Mouse (Mus musculus) limb, embryonic 12.5 days (tissue): ENCODE results near the gene Atp7b. TPM values are rescaled to one million over a fixed set of nuclear protein-coding genes. Genes with fewer than 3 reads are reported as not detected.

Experiments used
- ATAC-seq: fragments of 200-750 bp; cut with Nextera tagmentation; 2 replicates; pipeline ENCODE4 v1.8.0; 2017; ENCODE audit warnings: low read depth, moderate TSS enrichment; ENCODE audit not compliant: insufficient number of reproducible peaks, insufficient read depth, low FRiP score, low TSS enrichment
- H3K27ac ChIP-seq: fragments of 300-500 bp; sonication (generic); 2 replicates; pipeline ENCODE4 v1.5.1; 2016; ENCODE audit warnings: mild to moderate bottlenecking, moderate library complexity
- H3K27me3 ChIP-seq: fragments of 300-500 bp; sonication (generic); 2 replicates; pipeline ENCODE4 v1.6.1; 2016; ENCODE audit warnings: mild to moderate bottlenecking, moderate library complexity
- H3K36me3 ChIP-seq: fragments of 300-500 bp; sonication (generic); 2 replicates; pipeline ENCODE4 v1.6.1; 2016; ENCODE audit warnings: mild to moderate bottlenecking, moderate library complexity
- H3K4me1 ChIP-seq: fragments of 300-500 bp; sonication (generic); replicated peaks from 2 replicates; pipeline ENCODE4 v1.6.1; 2016
- H3K4me2 ChIP-seq: fragments of 300-500 bp; sonication (generic); 2 replicates; pipeline ENCODE4 v1.6.1; 2016; ENCODE audit warnings: mild to moderate bottlenecking, moderate library complexity
- H3K4me3 ChIP-seq: fragments of 300-500 bp; sonication (generic); replicated peaks from 2 replicates; pipeline ENCODE4 v1.5.1; 2016; ENCODE audit warnings: mild to moderate bottlenecking
- H3K9ac ChIP-seq: fragments of 300-500 bp; sonication (generic); replicated peaks from 2 replicates; pipeline ENCODE4 v1.6.1; 2016; ENCODE audit warnings: mild to moderate bottlenecking, moderate library complexity
- H3K9me3 ChIP-seq: fragments of 300-500 bp; sonication (generic); 2 replicates; pipeline ENCODE4 v1.6.1; 2016; ENCODE audit warnings: mild to moderate bottlenecking, moderate library complexity
- WGBS: fragments of 180-500 bp; shearing (Covaris S2); methylation state at CpG from one replicate; pipeline ENCODE4 v1.1.7; 2016; 5-methylcytosine and 5-hydroxymethylcytosine counted together
- polyA plus RNA-seq: library from polyadenylated mRNA; unstranded; fragments of >200 nt; fragmentation: Nextera tagmentation; extraction: Ambion mirVana; gene quantifications from 2 replicates; pipeline ENCODE4 v1.2.1, GENCODE M21; 2016

Atp7b gene
- polyA plus RNA-seq, 1 experiment from 2014 or later: 0.97 TPM

GRCm38 (mm10) chr8:21969475-21969874 lies 90.6 kb downstream of the Atp7b start, which contains the start of gene Ccdc70:
Ccdc70 (plus strand) TSS chr8:21969775.
- 94% methylated on average over 3 of the region's 3 CpGs for WGBS
- no peaks in the 10 kb centered on the region for H3K4me1 ChIP-seq
- no peak within 1 kb of the TSS for H3K9ac ChIP-seq
- no peak within 1 kb of the TSS for H3K27ac ChIP-seq
- H3K36me3 ChIP-seq: no peaks in the 10 kb centered on the region
- H3K4me2 ChIP-seq: no peak within 1 kb of the TSS
- H3K9me3 ChIP-seq: no peaks in the 10 kb centered on the region
- no peaks in the 10 kb centered on the region for H3K27me3 ChIP-seq
- H3K4me3 ChIP-seq: no peak within 1 kb of the TSS
- no peak for ATAC-seq

GRCm38 (mm10) chr8:21966646-21967045 lies 93.5 kb downstream of the Atp7b start:
- Histone ChIP-seq H3K4me3 (no peak overlapping the region), H3K27ac (no peak overlapping the region), H3K27me3 (no peaks in the 10 kb centered on the region), H3K4me1 (no peaks in the 10 kb centered on the region), H3K9me3 (no peaks in the 10 kb centered on the region), H3K9ac (no peak overlapping the region), H3K4me2 (no peak overlapping the region), H3K36me3 (no peaks in the 10 kb centered on the region)
- ATAC-seq: no peak
- WGBS: 74% methylated on average over 1 of the region's 1 CpGs

DNA sequence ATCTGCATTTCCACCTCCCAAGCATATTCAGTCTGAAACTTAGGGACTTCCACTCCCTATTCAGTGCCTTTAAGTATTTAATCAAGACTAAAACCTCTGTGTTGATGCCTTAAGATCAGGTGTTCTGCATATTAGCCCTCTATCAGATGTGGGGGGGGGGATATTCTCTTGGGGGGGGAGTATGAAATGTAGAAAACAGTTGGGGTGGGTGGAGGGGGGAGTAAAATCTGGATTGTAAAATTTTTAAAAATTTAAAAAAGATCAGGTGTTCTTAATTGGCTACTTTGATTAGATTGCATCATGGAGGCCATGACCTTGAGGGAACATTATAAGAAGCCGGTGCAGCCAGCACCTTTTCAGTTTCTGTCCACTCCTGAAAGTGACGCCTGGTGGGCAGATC lies 101.7 kb downstream of the Atp7b start, which contains the start of gene Fam90a1a:
Gene Fam90a1a, plus strand, starts transcription at position 301 of the 400 bp plus-strand sequence.
- Histone ChIP-seq H3K27ac (no peak within 1 kb of the TSS), H3K4me1 (no peaks in the 10 kb centered on the region), H3K4me3 (no peak within 1 kb of the TSS), H3K9me3 (no peaks in the 10 kb centered on the region), H3K36me3 (no peaks in the 10 kb centered on the region), H3K4me2 (no peak within 1 kb of the TSS), H3K27me3 (no peaks in the 10 kb centered on the region), H3K9ac (no peak within 1 kb of the TSS)
- WGBS: 86% methylated on average over 2 of the region's 2 CpGs
- no peak for ATAC-seq

DNA sequence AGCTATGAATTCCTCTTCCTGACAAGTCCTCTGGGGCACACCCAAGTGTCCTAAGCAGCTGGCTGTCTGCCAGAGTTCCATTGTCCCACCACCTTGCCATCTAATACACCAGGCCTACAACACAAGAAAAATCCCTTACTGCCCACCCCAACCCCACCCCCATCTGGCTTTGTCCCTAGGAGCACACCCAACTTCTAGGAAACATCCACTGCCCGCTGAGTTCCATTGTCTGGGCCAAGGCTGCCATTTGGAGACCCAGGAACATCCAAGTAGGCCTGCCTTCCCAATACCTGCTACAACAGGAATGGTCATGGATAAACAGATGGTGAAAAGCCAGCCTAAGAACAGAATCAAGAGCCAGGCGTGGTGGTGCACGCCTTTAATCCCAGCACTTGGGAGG lies 103.8 kb downstream of the Atp7b start:
- H3K4me2 ChIP-seq: no peak overlapping the region
- no peak overlapping the region for H3K9ac ChIP-seq
- H3K9me3 ChIP-seq: no peaks in the 10 kb centered on the region
- no peaks in the 10 kb centered on the region for H3K4me1 ChIP-seq
- no peaks in the 10 kb centered on the region for H3K27me3 ChIP-seq
- H3K27ac ChIP-seq: no peak overlapping the region
- no peak for ATAC-seq
- 85% methylated on average over 3 of the region's 3 CpGs for WGBS
- H3K4me3 ChIP-seq: no peak overlapping the region
- no peaks in the 10 kb centered on the region for H3K36me3 ChIP-seq

DNA sequence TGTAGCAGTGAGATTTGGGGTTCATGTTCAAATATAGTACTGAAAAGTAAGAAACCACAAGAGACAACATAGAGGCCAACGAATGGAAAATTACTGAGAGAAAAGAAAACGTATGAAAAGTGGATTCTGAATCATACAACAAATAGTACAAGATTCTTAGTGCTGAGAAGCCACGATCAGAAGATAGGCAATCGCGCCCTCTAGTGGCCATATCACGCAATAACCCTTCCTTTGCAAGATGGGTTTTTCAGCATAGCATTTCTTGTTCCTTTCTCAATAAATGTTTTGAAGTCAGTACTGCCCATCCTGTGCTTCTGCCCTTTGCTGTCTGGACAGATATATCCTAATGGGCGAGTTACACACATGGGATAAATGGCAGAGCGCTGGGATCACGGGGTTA lies 104.8 kb downstream of the Atp7b start:
- Histone ChIP-seq H3K9me3 (no peaks in the 10 kb centered on the region), H3K4me3 (no peak overlapping the region), H3K4me1 (no peaks in the 10 kb centered on the region), H3K4me2 (no peak overlapping the region), H3K27ac (no peak overlapping the region), H3K9ac (no peak overlapping the region), H3K27me3 (no peaks in the 10 kb centered on the region), H3K36me3 (no peaks in the 10 kb centered on the region)
- ATAC-seq: no peak
- 7% methylated on average over 9 of the region's 9 CpGs for WGBS

GRCm38 (mm10) chr8:21947311-21948017 lies 112.6 kb downstream of the Atp7b start:
- H3K9me3 ChIP-seq: no peaks in the 10 kb centered on the region
- no peak overlapping the region for H3K9ac ChIP-seq
- H3K36me3 ChIP-seq: no peaks in the 10 kb centered on the region
- ATAC-seq: no peak
- H3K4me1 ChIP-seq: no peaks in the 10 kb centered on the region
- WGBS: 82% methylated on average over 9 of the region's 9 CpGs
- H3K4me3 ChIP-seq: no peak overlapping the region
- H3K27ac ChIP-seq: no peak overlapping the region
- no peak overlapping the region for H3K4me2 ChIP-seq
- H3K27me3 ChIP-seq: no peaks in the 10 kb centered on the region

- Histone ChIP-seq H3K36me3 (no peaks in the 10 kb centered on the region), H3K27ac (no peak within 1 kb of the TSS), H3K4me2 (no peak within 1 kb of the TSS), H3K9ac (no peak within 1 kb of the TSS), H3K4me3 (no peak within 1 kb of the TSS), H3K4me1 (no peaks in the 10 kb centered on the region), H3K27me3 (no peaks in the 10 kb centered on the region), H3K9me3 (no peaks in the 10 kb centered on the region)
- ATAC-seq: no peak
- WGBS: 83% methylated on average over 6 of the region's 6 CpGs
Observed at GRCm38 (mm10) chr8:21946462-21946861, 113.6 kb downstream of the Atp7b start, which contains the start of gene Defb13. Defb13 (plus strand) TSS chr8:21946762.

Other genes with a start within 250 kb of the Atp7b start
- gene Defb50, start 236.8 kb downstream of the Atp7b start, polyA plus RNA-seq: not detected in 2 replicates
- gene Defb2, start 220.4 kb downstream of the Atp7b start, polyA plus RNA-seq: not detected in 2 replicates
- not detected in 2 replicates for gene Defb10, start 201.4 kb downstream of the Atp7b start, polyA plus RNA-seq
- not detected in 2 replicates for gene Defb9, start 174.9 kb downstream of the Atp7b start, polyA plus RNA-seq
- not detected in 2 replicates for gene Defb11, start 153.9 kb downstream of the Atp7b start, polyA plus RNA-seq
- gene Defb15, start 127.6 kb downstream of the Atp7b start, polyA plus RNA-seq: not detected in 2 replicates
- not detected in 2 replicates for gene Defb35, start 122.0 kb downstream of the Atp7b start, polyA plus RNA-seq
- gene Defb13, start 113.5 kb downstream of the Atp7b start, polyA plus RNA-seq: not detected in 2 replicates
- gene Fam90a1a, start 101.6 kb downstream of the Atp7b start, polyA plus RNA-seq: not detected in 2 replicates
- not detected in 2 replicates for gene Ccdc70, start 90.5 kb downstream of the Atp7b start, polyA plus RNA-seq
- gene Alg11, start 416 bp upstream of the Atp7b start, polyA plus RNA-seq: 38.4 and 38.6 TPM in 2 replicates
- gene Nek5, start 64.7 kb upstream of the Atp7b start, polyA plus RNA-seq: 0.14 and 0.18 TPM in 2 replicates
- gene Nek3, start 106.1 kb upstream of the Atp7b start, polyA plus RNA-seq: 7.2 and 7.4 TPM in 2 replicates
- 49.4 and 50.4 TPM in 2 replicates for gene Ckap2, start 125.5 kb upstream of the Atp7b start, polyA plus RNA-seq
- gene Vps36, start 132.5 kb upstream of the Atp7b start, polyA plus RNA-seq: 34.7 and 36.6 TPM in 2 replicates
- gene Thsd1, start 167.0 kb upstream of the Atp7b start, polyA plus RNA-seq: 8.0 and 9.7 TPM in 2 replicates
- not detected in 2 replicates for gene Tpte, start 223.1 kb upstream of the Atp7b start, polyA plus RNA-seq